Mouse (Mus musculus): ENCODE results near the gene Pidd1.
A peak's percentile ranks its signal among the peaks of the same experiment; 100 is the strongest.
"Not testable (repeated sequence)": the region's sequence is repeated elsewhere in the genome, so short reads cannot be mapped to it uniquely, and the experiment has no call there.

Gene Pidd1

GRCm38 (mm10) chr7:141413809-141414584 lies 29.8 kb downstream of the Pidd1 start, which contains the start of gene Gatd1:
Gene Gatd1 (minus strand): TSS chr7:141414136.
- DNase-seq (ENCODE audit: low spot score): peak; percentile 98

- DNase-seq (ENCODE audit: low spot score): no peak
Observed at GRCm38 (mm10) chr7:141413331-141413730, 30.5 kb downstream of the Pidd1 start.

- DNase-seq (ENCODE audit: low spot score): no peak
Observed at GRCm38 (mm10) chr7:141411667-141412066, 32.2 kb downstream of the Pidd1 start.

DNA sequence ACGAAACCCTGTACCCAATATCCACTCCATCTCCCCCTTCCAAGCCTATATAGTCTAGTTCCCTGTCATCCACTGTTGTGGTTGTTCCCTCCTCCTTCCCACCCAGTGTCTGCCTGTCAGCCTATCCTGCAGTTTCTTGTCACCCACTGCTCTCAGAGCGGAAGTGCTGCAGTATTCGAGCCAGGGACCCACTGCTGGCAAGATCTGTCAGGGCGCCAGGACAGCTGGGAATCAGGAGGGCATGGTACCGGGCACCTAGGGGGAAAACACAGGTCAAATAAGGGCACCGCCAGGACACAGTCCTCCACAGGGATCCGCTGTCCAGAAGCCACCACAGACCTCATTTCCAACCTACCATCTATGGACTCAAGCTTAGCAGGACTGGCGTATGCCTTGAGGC lies 33.2 kb downstream of the Pidd1 start:
- DNase-seq (ENCODE audit: low spot score): no peak

- DNase-seq (ENCODE audit: low spot score): peak; percentile 65
Observed at GRCm38 (mm10) chr7:141408833-141409232, 35.0 kb downstream of the Pidd1 start.

DNA sequence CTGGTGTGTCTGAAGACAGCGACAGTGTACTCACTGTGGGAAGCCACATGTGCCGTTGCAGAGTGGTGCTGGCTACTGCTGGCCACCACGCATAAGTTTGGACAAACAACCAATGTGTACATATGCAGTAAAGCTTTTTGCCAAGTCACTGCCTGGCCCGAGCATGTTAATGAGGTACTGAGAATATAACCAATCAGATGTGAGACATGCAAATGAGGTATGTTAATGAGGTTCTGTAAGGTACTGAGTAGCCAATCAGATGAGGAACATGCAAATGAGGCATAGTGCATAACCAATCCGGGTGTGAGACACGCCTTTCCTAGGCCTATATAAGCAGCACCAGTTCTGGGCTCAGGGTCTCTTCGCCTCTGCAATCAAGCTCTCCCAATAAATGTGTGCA lies 36.2 kb downstream of the Pidd1 start:
- DNase-seq (ENCODE audit: low spot score): not testable (repeated sequence)

DNA sequence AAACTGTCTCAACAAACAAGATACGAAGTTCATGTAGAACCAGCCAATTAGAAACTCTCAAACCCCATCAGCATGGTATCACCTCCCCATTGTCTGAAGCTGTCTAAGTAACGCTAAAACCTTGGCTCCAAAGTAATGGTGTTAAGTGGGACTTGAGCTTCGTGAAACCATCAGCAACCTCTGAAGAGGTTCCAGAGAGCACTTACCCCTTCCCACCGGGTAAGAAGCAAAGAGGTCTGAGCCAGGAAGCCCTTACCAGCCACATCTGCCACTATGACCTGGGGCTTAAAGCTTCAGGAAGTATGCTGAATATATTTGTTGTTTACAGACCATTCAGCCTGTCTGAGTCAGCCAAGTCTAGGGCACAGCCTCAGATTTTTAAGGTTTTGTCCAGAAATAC lies 38.4 kb downstream of the Pidd1 start:
- DNase-seq (ENCODE audit: low spot score): no peak

DNA sequence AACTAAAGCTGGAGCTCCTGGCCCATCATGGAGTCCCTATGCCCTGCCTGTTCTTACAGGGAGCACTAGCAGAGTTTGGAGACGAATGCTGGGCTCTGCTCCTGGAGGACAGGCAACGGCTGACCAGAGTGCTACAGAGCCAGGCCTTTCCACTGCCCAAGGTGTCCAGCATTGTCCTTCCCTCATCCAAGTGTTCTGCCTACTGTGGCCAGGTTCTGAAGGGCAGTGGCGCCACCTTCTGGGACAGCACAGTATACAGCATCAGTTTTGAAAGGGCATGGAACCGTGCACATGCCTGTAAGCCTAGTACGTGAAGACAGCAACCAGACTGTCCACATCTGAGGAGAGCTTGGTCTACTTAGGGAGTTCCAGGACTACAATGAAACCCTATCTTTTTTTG lies 40.5 kb downstream of the Pidd1 start:
- DNase-seq (ENCODE audit: low spot score): no peak

DNA sequence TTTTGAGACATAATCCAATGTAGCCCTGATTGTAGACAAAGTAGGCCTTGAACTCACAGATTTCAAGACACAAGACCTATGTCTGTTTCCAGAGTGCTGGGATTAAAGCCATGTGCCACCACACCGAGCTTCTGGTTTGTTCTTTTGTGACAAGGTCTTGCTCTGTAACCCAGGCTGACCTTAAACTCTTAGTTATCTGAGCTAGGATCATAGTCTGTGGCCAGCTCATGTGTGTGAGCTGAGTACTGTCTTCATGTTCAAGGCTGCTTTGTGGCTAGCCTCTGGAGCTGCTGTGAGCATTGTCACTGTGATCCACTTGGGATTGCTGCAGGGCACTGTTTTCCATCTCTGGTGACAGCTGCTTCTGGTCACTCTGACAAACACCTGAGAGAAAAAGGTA lies 48.5 kb downstream of the Pidd1 start:
- DNase-seq (ENCODE audit: low spot score): no peak

GRCm38 (mm10) chr7:141394771-141395170 lies 49.1 kb downstream of the Pidd1 start:
- peak; percentile 21 for DNase-seq (ENCODE audit: low spot score)

- DNase-seq (ENCODE audit: low spot score): no peak
Observed at GRCm38 (mm10) chr7:141394158-141394557, 49.7 kb downstream of the Pidd1 start.

GRCm38 (mm10) chr7:141392552-141393222 lies 51.1 kb downstream of the Pidd1 start:
- no peak for DNase-seq (ENCODE audit: low spot score)

DNA sequence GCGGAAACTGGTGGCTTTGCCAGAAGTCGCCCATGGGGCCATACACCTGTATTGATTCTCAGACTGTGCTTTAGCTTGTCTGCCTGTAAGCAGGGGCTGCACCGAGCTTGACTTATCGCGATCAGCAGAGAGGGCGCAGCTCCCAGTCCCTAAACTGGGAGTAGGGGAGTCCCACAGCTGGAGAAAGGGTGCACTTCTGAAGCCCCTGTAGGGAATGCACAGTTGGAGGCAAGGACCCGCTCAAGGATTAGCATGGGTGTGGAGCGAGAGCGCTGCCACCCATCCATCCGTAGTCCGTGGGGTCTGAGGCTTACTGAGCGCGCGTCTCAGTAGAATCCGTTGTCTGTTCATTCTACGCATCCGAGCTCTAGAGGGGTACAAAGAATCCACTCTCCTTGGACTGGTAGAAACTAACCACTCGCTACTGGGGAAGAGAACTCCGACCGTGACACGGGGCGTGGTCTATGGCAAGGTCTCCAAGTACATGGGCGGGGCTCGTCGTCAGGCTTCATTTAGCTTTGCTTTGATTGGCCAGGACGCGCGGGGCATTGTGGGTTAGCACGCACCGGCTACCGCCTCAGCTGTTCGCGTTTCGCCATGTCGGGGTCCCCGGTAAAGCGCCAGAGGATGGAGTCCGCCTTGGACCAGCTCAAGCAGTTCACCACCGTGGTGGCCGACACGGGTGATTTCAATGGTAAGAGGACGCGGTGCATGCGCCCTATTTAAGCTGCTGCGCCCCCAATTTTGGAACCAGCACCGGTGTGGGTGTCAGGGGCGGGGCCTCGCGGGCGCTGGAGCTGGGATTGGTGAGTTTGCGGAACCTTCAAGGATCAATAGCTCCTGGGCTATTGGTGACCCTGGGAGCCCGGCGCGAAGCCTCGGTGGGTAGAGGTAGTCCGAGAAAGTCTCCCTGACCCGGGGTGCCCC lies 51.9 kb downstream of the Pidd1 start, which contains the start of gene Taldo1:
TSS of gene Taldo1 (plus strand) at position 575 of the 927 bp plus-strand sequence.
- peak; percentile 87 for DNase-seq (ENCODE audit: low spot score)

GRCm38 (mm10) chr7:141390326-141391259 lies 53.2 kb downstream of the Pidd1 start:
- no peak for DNase-seq (ENCODE audit: low spot score)

DNA sequence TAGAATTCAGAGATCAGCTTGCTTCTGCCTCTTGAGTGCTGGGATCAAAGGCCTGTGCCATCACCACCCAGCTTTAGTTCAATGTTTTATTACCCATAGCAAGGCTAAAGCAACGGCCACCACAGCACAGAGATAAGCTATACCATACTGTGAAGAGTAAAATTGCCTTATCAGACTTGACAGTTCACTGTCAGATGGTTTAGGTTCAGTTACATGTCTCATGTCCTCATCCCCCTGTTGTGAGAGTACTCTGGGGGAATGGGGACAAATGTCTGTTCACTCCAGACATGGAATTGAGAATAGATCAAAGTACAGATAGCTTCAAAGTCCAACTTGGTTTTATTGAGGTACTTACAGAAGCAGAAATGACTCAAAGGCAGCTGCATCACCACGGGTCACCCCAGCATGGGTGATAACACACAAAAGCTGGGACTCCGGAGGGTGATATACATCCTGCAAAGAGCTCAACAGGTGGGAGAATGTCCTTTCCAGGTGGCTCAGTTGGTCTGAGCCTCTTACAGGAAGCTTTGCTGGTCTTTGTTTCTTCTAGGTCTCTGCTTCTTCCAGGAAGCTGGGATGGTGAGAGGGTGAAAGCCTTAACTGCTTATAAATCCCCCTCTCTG lies 55.2 kb downstream of the Pidd1 start:
- DNase-seq (ENCODE audit: low spot score): no peak
